Mouse (Mus musculus): ENCODE results near the gene Cyp2u1. TPM values are rescaled to one million over a fixed set of nuclear protein-coding genes. Genes with fewer than 3 reads are reported as not detected.

Gene Cyp2u1
- total RNA-seq, 2 experiments from 2014 or later = not detected

- ATAC-seq (replicated peaks; ENCODE audit: low FRiP score, poor library complexity, severe bottlenecking) = no peak
These were observed 39.1 kb downstream of the Cyp2u1 start for GRCm38 (mm10) chr3:131263766-131264486.

GRCm38 (mm10) chr3:131260418-131260817, 42.6 kb downstream of the Cyp2u1 start:
- ATAC-seq (replicated peaks; ENCODE audit: low FRiP score, poor library complexity, severe bottlenecking) = no peak

- no peak for ATAC-seq (replicated peaks; ENCODE audit: low FRiP score, poor library complexity, severe bottlenecking)
These were observed 43.5 kb downstream of the Cyp2u1 start for GRCm38 (mm10) chr3:131259392-131259965.

- ATAC-seq (replicated peaks; ENCODE audit: low FRiP score, poor library complexity, severe bottlenecking) = no peak
These were observed 44.1 kb downstream of the Cyp2u1 start for GRCm38 (mm10) chr3:131258921-131259320.

GRCm38 (mm10) chr3:131255399-131255981, 47.5 kb downstream of the Cyp2u1 start:
- ATAC-seq (replicated peaks; ENCODE audit: low FRiP score, poor library complexity, severe bottlenecking) = no peak

- ATAC-seq (replicated peaks; ENCODE audit: low FRiP score, poor library complexity, severe bottlenecking) = no peak
These were observed 48.0 kb downstream of the Cyp2u1 start for GRCm38 (mm10) chr3:131254991-131255390.

GRCm38 (mm10) chr3:131251601-131252000, 51.4 kb downstream of the Cyp2u1 start:
- no peak for ATAC-seq (replicated peaks; ENCODE audit: low FRiP score, poor library complexity, severe bottlenecking)

GRCm38 (mm10) chr3:131250978-131251377, 52.0 kb downstream of the Cyp2u1 start:
- ATAC-seq (replicated peaks; ENCODE audit: low FRiP score, poor library complexity, severe bottlenecking) = no peak

- ATAC-seq (replicated peaks; ENCODE audit: low FRiP score, poor library complexity, severe bottlenecking) = no peak
These were observed 52.7 kb downstream of the Cyp2u1 start for GRCm38 (mm10) chr3:131250283-131250682.

GRCm38 (mm10) chr3:131248444-131248843, 54.6 kb downstream of the Cyp2u1 start:
- ATAC-seq (replicated peaks; ENCODE audit: low FRiP score, poor library complexity, severe bottlenecking) = no peak

- no peak for ATAC-seq (replicated peaks; ENCODE audit: low FRiP score, poor library complexity, severe bottlenecking)
These were observed 55.2 kb downstream of the Cyp2u1 start for GRCm38 (mm10) chr3:131247851-131248250.

- ATAC-seq (replicated peaks; ENCODE audit: low FRiP score, poor library complexity, severe bottlenecking) = no peak
These were observed 55.6 kb downstream of the Cyp2u1 start for GRCm38 (mm10) chr3:131247447-131247846.

GRCm38 (mm10) chr3:131246579-131247046, 56.4 kb downstream of the Cyp2u1 start:
- ATAC-seq (replicated peaks; ENCODE audit: low FRiP score, poor library complexity, severe bottlenecking) = no peak

GRCm38 (mm10) chr3:131245766-131246578, 57.1 kb downstream of the Cyp2u1 start:
- ATAC-seq (replicated peaks; ENCODE audit: low FRiP score, poor library complexity, severe bottlenecking) = no peak

Other genes starting within 250 kb of the Cyp2u1 start
- gene Lef1, start 192.8 kb downstream of the Cyp2u1 start, total RNA-seq (2015; ENCODE audit: low replicate concordance) = not detected in 2 replicates
- 0.14 and 0.60 TPM in 2 replicates for gene Lef1, start 192.8 kb downstream of the Cyp2u1 start, total RNA-seq (2017; ENCODE audit: low replicate concordance)
- 9.6 and 13.8 TPM in 2 replicates for gene Hadh, start 31.1 kb downstream of the Cyp2u1 start, total RNA-seq (2015; ENCODE audit: low replicate concordance)
- gene Hadh, start 31.1 kb downstream of the Cyp2u1 start, total RNA-seq (2017; ENCODE audit: low replicate concordance) = 8.7 and 9.3 TPM in 2 replicates
- 13.6 and 24.2 TPM in 2 replicates for gene Sgms2, start 188.2 kb upstream of the Cyp2u1 start, total RNA-seq (2015; ENCODE audit: low replicate concordance)
- gene Sgms2, start 188.2 kb upstream of the Cyp2u1 start, total RNA-seq (2017; ENCODE audit: low replicate concordance) = 12.4 and 14.4 TPM in 2 replicates

All from erythroblast, adult 5-6 weeks (primary cell).